Mouse (Mus musculus) ES-Bruce4 (cell line): ENCODE data around the gene Bst1.

ENCODE experiments used
- CTCF ChIP-seq: IDR thresholded peaks from one replicate; pipeline ENCODE4 v1.8.1; 2011; ENCODE audit warnings: low read depth, low read length
- EP300 ChIP-seq: IDR thresholded peaks from 2 replicates; pipeline ENCODE4 v1.6.1; 2011; ENCODE audit warnings: low read depth, low read length; ENCODE audit not compliant: insufficient read depth

- TF ChIP-seq EP300 (no peak), CTCF (no peak)
Observed at GRCm38 (mm10) chr5:43892386-43892785, 73.7 kb downstream of the Bst1 start.
